Mouse (Mus musculus): Measurements from ENCODE around the gene Dpp3.
"Not testable (repeated sequence)": the region's sequence is repeated elsewhere in the genome, so short reads cannot be mapped to it uniquely, and the experiment has no call there.

Dpp3 gene

GRCm38 (mm10) chr19:4927904-4928531, at the start of gene Dpp3:
Dpp3 (minus strand) TSS chr19:4928287.
- DNase-seq (ENCODE audit: low spot score), result peak; percentile 97

GRCm38 (mm10) chr19:4968236-4968635, 40.1 kb upstream of the Dpp3 start:
- no peak for DNase-seq (ENCODE audit: low spot score)

- DNase-seq (ENCODE audit: low spot score), result peak; percentile 91
Observed at GRCm38 (mm10) chr19:4961928-4962601, 34.0 kb upstream of the Dpp3 start, which contains the start of gene Mrpl11. Mrpl11 (plus strand) TSS chr19:4962147.

- DNase-seq (ENCODE audit: low spot score), result not testable (repeated sequence)
Observed at GRCm38 (mm10) chr19:4948641-4949040, 20.6 kb upstream of the Dpp3 start.

GRCm38 (mm10) chr19:4945540-4945939, 17.5 kb upstream of the Dpp3 start:
- no peak for DNase-seq (ENCODE audit: low spot score)

GRCm38 (mm10) chr19:4943253-4943588, 15.1 kb upstream of the Dpp3 start:
- no peak for DNase-seq (ENCODE audit: low spot score)

- peak; percentile 72 for DNase-seq (ENCODE audit: low spot score)
Observed at GRCm38 (mm10) chr19:4942551-4943252, 14.6 kb upstream of the Dpp3 start, which contains the start of gene Peli3. Peli3 (minus strand) TSS chr19:4943127.

GRCm38 (mm10) chr19:4937444-4938310, 9.6 kb upstream of the Dpp3 start:
- no peak for DNase-seq (ENCODE audit: low spot score)

GRCm38 (mm10) chr19:4936896-4937295, 8.8 kb upstream of the Dpp3 start:
- no peak for DNase-seq (ENCODE audit: low spot score)

GRCm38 (mm10) chr19:4928781-4929180, 694 bp upstream of the Dpp3 start:
- no peak for DNase-seq (ENCODE audit: low spot score)

GRCm38 (mm10) chr19:4925121-4925860, 2.8 kb downstream of the Dpp3 start:
- no peak for DNase-seq (ENCODE audit: low spot score)

- DNase-seq (ENCODE audit: low spot score), result no peak
Observed at GRCm38 (mm10) chr19:4919652-4920051, 8.4 kb downstream of the Dpp3 start.

- no peak for DNase-seq (ENCODE audit: low spot score)
Observed at GRCm38 (mm10) chr19:4916827-4917226, 11.3 kb downstream of the Dpp3 start.

GRCm38 (mm10) chr19:4915924-4916603, 12.0 kb downstream of the Dpp3 start:
- DNase-seq (ENCODE audit: low spot score), result no peak

GRCm38 (mm10) chr19:4909376-4909775, 18.7 kb downstream of the Dpp3 start:
- no peak for DNase-seq (ENCODE audit: low spot score)

GRCm38 (mm10) chr19:4908107-4908506, 20.0 kb downstream of the Dpp3 start:
- DNase-seq (ENCODE audit: low spot score), result no peak

- DNase-seq (ENCODE audit: low spot score), result peak; percentile 52
Observed at GRCm38 (mm10) chr19:4905979-4906794, 21.9 kb downstream of the Dpp3 start, which contains the start of gene Bbs1. Bbs1 (minus strand) TSS chr19:4906628.

- DNase-seq (ENCODE audit: low spot score), result no peak
Observed at GRCm38 (mm10) chr19:4899888-4900287, 28.2 kb downstream of the Dpp3 start.

GRCm38 (mm10) chr19:4898972-4899371, 29.1 kb downstream of the Dpp3 start:
- DNase-seq (ENCODE audit: low spot score), result no peak

All from left cerebral cortex, adult 11 months (tissue).